In the genomic region with DNA sequence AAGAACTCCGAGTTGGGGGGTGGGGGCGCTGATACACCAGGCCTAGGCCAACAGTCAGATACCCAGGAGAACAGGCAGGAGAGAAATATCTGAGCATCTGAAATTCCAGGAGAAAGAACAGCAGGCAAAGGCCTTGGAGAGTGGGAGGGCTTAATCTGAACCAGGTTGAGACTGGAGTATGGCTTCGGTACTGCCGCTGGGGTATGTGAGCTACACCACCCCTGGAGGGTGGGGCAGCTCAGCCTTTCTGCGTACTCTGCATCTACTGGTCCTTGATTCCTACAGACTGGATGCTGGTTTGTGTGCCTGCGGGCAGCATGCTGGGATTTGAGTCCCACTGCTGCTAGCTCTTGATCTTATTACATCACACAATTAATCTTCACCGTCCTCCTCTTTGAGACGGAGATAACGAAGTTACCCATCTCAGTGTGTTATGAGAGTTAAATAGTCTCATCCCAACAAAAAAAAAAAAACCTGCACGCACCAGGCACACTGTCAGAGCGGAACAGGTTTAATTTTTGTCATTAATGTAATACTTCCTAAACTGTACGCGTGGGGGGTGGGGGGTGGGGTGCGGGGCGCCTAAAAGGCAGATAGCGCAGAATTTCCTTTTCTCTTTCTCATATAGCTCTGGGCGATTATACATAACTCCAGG, we compare ENCODE assay signal across 9 mouse cellular contexts. TPM values are rescaled to one million over a fixed set of nuclear protein-coding genes. Genes with fewer than 3 reads are reported as not detected.
DNase-seq lines count a peak whose midpoint lies in the region; ATAC-seq and TF ChIP-seq lines count a peak whose summit lies in the region.
"Had no signal": no experiment of that assay in that cellular context is flagged by ENCODE, and none has a peak within 500 bp of the region (broad histone marks: within the 10 kb centered on the region; RNA-seq: fewer than 3 reads in every experiment).

No protein-coding gene starts in this region.

- H3K27me3 ChIP-seq in ES-Bruce4 (ENCODE audit: control insufficient read depth, insufficient read depth, low read length, poor library complexity, severe bottlenecking): no peaks in the 10 kb centered on the region
- H3K27me3 ChIP-seq in forebrain, embryonic 15.5 days: no peaks in the 10 kb centered on the region
- H3K27me3 ChIP-seq in liver, postnatal 0 days (ENCODE audit: insufficient read depth, low read length): no peaks in the 10 kb centered on the region
- no peaks in the 10 kb centered on the region for H3K27me3 ChIP-seq in thymus, adult 2 months (ENCODE audit: control insufficient read depth, insufficient read depth, low read length)

- peak; percentile 6 to 12 for DNase-seq in cerebellum, postnatal 14 days
- DNase-seq in cerebellum, adult 11-12 months: no peak
- DNase-seq in liver, postnatal 0 days: no peak
- no peak for DNase-seq in thymus, postnatal 10 days (ENCODE audit: low spot score in 2 of 2)
- DNase-seq in thymus, adult 2 months: no peak
- DNase-seq in layer of hippocampus, adult 9-11 months: no peak

- H3K9ac ChIP-seq in ES-Bruce4 (ENCODE audit: low read depth, poor library complexity, severe bottlenecking): no peak overlapping the region
- peak overlapping the region; percentile 34 for H3K9ac ChIP-seq in forebrain, embryonic 15.5 days (replicated peaks)
- no peak overlapping the region; the same call in none of the 2 replicates for H3K9ac ChIP-seq in liver, postnatal 0 days (replicated peaks)

- peak; percentile 57 for ATAC-seq in forebrain, embryonic 15.5 days (replicated peaks)
- no peak for ATAC-seq in liver, postnatal 0 days

- peaks cover 3% of the 10 kb centered on the region for H3K4me1 ChIP-seq in ES-Bruce4 (ENCODE audit: control insufficient read depth, insufficient read depth, low read length)
- H3K4me1 ChIP-seq in forebrain, embryonic 15.5 days: peaks cover 17% of the 10 kb centered on the region
- H3K4me1 ChIP-seq in liver, postnatal 0 days (ENCODE audit: insufficient read depth): peaks cover 35% of the 10 kb centered on the region
- H3K4me1 ChIP-seq in thymus, adult 2 months (replicated peaks; ENCODE audit: control insufficient read depth, insufficient read depth, low read length): peaks cover 27% of the 10 kb centered on the region

- H3K9me3 ChIP-seq in ES-Bruce4 (replicated peaks; ENCODE audit: control insufficient read depth, insufficient read depth, low read length, poor library complexity, severe bottlenecking): no peaks in the 10 kb centered on the region
- no peaks in the 10 kb centered on the region for H3K9me3 ChIP-seq in forebrain, embryonic 15.5 days
- no peaks in the 10 kb centered on the region for H3K9me3 ChIP-seq in liver, postnatal 0 days (ENCODE audit: low read length)

- no peak for TF ChIP-seq CTCF in ES-Bruce4 (IDR thresholded peaks at IDR 0.05; ENCODE audit: low read depth, low read length)
- no peak for TF ChIP-seq CTCF in liver, postnatal 0 days (IDR thresholded peaks at IDR 0.05; ENCODE audit: low read depth)
- TF ChIP-seq CTCF in thymus, adult 2 months (IDR thresholded peaks at IDR 0.05; ENCODE audit: borderline replicate concordance, control insufficient read depth, extremely low read depth, insufficient read depth, low read length, poor library complexity): no peak

- 20% methylated on average over 17 of the region's 17 CpGs for WGBS in forebrain, embryonic 15.5 days
- 39% methylated on average over 17 of the region's 17 CpGs for WGBS in liver, postnatal 0 days (ENCODE audit: insufficient replicate concordance)
- 60% methylated on average over 17 of the region's 17 CpGs for WGBS in thymus, adult 2 months

- H3K4me2 ChIP-seq in forebrain, embryonic 15.5 days (replicated peaks): peak overlapping the region; percentile 58
- H3K4me2 ChIP-seq in liver, postnatal 0 days (ENCODE audit: low read depth, low read length): peak overlapping the region; percentile 70

- H3K4me3 ChIP-seq in ES-Bruce4 (ENCODE audit: low read depth, low read length): peak overlapping the region; percentile 25
- peak overlapping the region; percentile 40 for H3K4me3 ChIP-seq in forebrain, embryonic 15.5 days
- H3K4me3 ChIP-seq in liver, postnatal 0 days (ENCODE audit: low read depth, low read length): peak overlapping the region; percentile 26; the same call in 1 of the 2 replicates
- H3K4me3 ChIP-seq in thymus, adult 2 months (ENCODE audit: control insufficient read depth, insufficient read depth, low read length): no peak overlapping the region

- TF ChIP-seq POLR2A in ES-Bruce4 (IDR thresholded peaks at IDR 0.05; ENCODE audit: insufficient read depth, low read length): no peak
- no peak for TF ChIP-seq POLR2A in thymus, adult 2 months (IDR thresholded peaks at IDR 0.05; ENCODE audit: control insufficient read depth, extremely low read depth, insufficient read depth, low read length, poor library complexity)

- no peaks in the 10 kb centered on the region for H3K36me3 ChIP-seq in ES-Bruce4 (ENCODE audit: control insufficient read depth, insufficient read depth, low read length, poor library complexity, severe bottlenecking)
- no peaks in the 10 kb centered on the region for H3K36me3 ChIP-seq in forebrain, embryonic 15.5 days
- H3K36me3 ChIP-seq in liver, postnatal 0 days (replicated peaks; ENCODE audit: insufficient read depth, low read length): no peaks in the 10 kb centered on the region
- H3K36me3 ChIP-seq in thymus, adult 2 months (ENCODE audit: control insufficient read depth, insufficient read depth, low read length): no peaks in the 10 kb centered on the region

- no peak for TF ChIP-seq EP300 in ES-Bruce4 (IDR thresholded peaks at IDR 0.05; ENCODE audit: insufficient read depth, low read depth, low read length)
- TF ChIP-seq EP300 in liver, postnatal 0 days (IDR thresholded peaks at IDR 0.05; ENCODE audit: low read depth): no peak

- no peak overlapping the region for H3K27ac ChIP-seq in ES-Bruce4 (ENCODE audit: insufficient read depth, low read length)
- no peak overlapping the region; the same call in 1 of the 2 replicates for H3K27ac ChIP-seq in forebrain, embryonic 15.5 days (replicated peaks)
- peak overlapping the region; percentile 95 for H3K27ac ChIP-seq in liver, postnatal 0 days (ENCODE audit: low read depth)
- no peak overlapping the region for H3K27ac ChIP-seq in thymus, adult 2 months (ENCODE audit: control insufficient read depth, insufficient read depth, low read length)

RNA-seq across cellular contexts. Expression of a gene that starts 52.5 kb away (rescaled TPM):
- not detected in 2 replicates for polyA plus RNA-seq in ES-Bruce4 (2011; ENCODE audit: insufficient read depth, insufficient read length, low read depth, missing spikeins)
- polyA plus RNA-seq in forebrain, embryonic 15.5 days (2015; fragmentation: Nextera tagmentation; extraction: Ambion mirVana): 0.22 TPM in 1 of 2 replicates, not detected in the other
- polyA plus RNA-seq in liver, postnatal 0 days (2015; fragmentation: Nextera tagmentation; extraction: Ambion mirVana): 0.27 and 0.50 TPM in 2 replicates
- polyA plus RNA-seq in thymus, adult 2 months (2012; rRNA removed): not detected in 2 replicates
- polyA plus RNA-seq: C2C12 had no signal

RNA-seq across cellular contexts. Expression of a gene that starts 57.9 kb away (rescaled TPM):
- 4.5 and 6.5 TPM in 2 replicates for polyA plus RNA-seq in ES-Bruce4 (2011; ENCODE audit: insufficient read depth, insufficient read length, low read depth, missing spikeins)
- polyA plus RNA-seq in forebrain, embryonic 15.5 days (2015; fragmentation: Nextera tagmentation; extraction: Ambion mirVana): 5.6 and 7.2 TPM in 2 replicates
- polyA plus RNA-seq in liver, postnatal 0 days (2015; fragmentation: Nextera tagmentation; extraction: Ambion mirVana): 13.6 and 14.2 TPM in 2 replicates
- polyA plus RNA-seq in thymus, adult 2 months (2012; rRNA removed): 2.6 and 2.8 TPM in 2 replicates

Comparison
In these comparisons a context has a peak if more than half of its experiments do, and no peak if none do; other contexts are left out.
1. DNase-seq: peak in cerebellum, postnatal 14 days (2 of 2); none in cerebellum, adult 11-12 months (single experiment), liver, postnatal 0 days (single experiment), thymus, postnatal 10 days (0 of 2), thymus, adult 2 months (single experiment) and layer of hippocampus, adult 9-11 months (single experiment).